Mouse (Mus musculus): ENCODE results near the gene Metrn. TPM values are rescaled to one million over a fixed set of nuclear protein-coding genes. Genes with fewer than 3 reads are reported as not detected.

The Metrn gene
- polyA plus RNA-seq (2015; fragmentation: Nextera tagmentation; extraction: Ambion mirVana): 63.7 and 96.9 TPM in 2 replicates

DNA sequence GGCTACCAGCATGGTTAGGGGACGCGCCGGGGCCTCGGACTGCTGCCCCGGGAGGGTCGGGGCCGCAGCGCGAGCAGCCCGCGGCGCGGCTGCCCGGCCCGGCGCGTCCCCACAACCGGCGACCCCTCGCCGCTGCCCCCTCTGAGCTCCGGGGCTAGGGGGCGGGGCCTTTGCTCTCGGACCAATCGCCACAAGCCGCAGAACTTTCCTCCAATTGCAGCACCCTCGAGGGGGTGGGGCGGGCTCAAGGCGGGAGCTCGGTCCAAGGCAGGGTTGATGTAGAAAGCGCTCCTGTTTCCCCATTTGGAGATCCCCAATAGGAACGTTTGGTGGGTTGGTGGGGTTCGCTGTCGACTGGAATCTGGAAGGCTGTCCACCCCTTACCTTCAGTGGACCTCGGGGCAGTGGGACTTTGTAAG is at the start of gene Metrn:
Metrn (minus strand) TSS at position 186 of the 419 bp plus-strand sequence.

DNA sequence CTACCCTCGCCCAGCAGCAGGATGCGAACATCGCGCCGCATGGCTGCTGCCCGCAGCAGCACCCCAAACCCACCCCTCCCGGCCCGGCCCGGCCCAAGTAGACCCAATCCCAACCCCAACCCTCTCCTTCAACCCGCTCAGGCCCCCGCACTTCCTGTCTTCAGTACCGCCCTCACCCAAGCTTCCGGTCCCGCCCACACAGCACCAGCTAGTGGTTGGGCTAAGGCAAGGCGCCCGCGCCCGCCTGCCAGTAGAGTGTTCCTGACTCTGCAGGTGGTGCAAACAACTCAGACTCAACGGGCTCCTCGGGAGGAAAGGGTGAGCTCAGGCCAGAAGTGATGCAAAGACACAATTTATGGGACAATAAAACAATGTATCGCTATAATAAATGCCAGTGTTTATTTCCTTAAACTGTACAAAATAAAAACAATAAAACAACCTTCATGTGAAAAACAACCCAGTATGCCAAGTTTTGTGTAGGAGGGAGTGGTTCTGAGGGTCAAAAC is 47.5 kb upstream of the Metrn start, which contains the start of gene Rhot2:
Rhot2 (minus strand) TSS at position 456 of the 506 bp plus-strand sequence.

DNA sequence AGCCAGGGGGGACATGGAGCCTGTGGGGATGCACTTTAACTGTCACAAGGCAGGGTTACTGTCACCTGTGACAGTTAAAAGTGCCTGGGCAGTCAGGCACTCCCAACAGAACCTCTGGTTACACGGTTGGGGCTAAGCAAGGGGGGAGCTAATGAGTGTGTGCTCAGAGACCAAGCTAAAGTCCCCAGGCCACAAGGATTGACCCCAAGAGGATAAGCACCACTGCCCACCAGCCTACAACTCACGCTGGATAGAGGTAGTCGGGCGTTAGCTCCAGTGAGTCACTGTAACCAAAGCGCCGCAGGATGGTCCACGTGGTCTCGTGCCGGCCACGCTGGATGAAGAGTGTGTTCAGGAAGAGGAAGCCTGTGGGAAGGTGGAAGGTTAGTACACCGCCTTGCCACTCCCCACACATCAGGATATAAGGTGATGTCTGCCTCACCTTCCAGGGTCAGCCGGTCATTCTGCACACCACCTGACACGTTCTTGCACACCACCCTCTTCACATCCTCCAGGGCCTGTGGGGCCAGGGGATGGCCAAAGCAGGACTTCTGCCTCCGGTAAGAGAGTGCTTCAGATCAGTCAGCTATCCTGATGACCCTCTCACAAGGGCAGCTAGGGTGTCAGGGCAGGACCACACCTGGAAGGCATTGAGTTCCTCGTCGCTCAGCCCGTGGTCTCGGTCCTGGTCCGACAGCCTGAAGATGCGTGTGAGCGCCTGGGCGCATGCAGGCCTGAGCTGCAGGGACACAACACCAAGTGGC is 44.4 kb upstream of the Metrn start, which contains the start of gene Gm20683:
Gm20683 (minus strand) TSS at position 647 of the 764 bp plus-strand sequence.

DNA sequence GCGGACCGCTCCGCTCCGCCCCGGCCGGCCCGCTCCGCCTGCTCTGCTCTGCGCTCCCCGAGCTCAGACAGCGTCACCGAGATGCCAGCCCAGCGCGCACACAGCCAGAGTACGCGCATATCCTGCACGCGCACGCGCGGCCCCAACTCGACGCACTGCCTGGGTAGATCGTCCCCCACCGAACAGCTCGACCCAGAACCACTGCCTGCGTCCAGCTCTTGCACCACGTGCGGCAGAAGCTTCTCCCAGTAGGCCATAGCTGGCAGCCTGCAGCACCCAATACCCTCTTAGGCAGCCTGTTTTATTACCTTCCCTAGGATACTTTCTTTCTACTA is 40.1 kb upstream of the Metrn start, which contains the start of gene Rhbdl1:
Rhbdl1 (minus strand) TSS at position 220 of the 335 bp plus-strand sequence.

DNA sequence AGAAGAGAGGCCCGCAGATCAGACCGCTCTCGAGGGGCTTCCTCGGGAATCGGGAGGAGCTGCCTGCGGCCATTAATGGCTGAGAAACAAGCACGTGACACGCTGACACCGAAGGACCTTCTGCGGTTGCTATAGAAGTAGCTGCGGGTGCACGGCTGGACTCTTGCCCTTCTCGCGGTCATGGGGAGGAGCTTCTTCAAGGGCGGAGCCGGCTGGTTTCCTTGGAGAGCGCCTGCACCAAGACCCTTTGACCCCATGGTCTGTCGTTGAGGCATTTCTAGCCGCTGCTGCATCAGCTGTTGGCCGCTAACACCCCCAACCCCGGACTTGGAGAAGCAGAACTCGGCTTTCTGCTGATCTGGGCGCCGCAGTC is 36.3 kb upstream of the Metrn start, which contains the start of gene Stub1:
Stub1 (minus strand) TSS at position 114 of the 373 bp plus-strand sequence.

DNA sequence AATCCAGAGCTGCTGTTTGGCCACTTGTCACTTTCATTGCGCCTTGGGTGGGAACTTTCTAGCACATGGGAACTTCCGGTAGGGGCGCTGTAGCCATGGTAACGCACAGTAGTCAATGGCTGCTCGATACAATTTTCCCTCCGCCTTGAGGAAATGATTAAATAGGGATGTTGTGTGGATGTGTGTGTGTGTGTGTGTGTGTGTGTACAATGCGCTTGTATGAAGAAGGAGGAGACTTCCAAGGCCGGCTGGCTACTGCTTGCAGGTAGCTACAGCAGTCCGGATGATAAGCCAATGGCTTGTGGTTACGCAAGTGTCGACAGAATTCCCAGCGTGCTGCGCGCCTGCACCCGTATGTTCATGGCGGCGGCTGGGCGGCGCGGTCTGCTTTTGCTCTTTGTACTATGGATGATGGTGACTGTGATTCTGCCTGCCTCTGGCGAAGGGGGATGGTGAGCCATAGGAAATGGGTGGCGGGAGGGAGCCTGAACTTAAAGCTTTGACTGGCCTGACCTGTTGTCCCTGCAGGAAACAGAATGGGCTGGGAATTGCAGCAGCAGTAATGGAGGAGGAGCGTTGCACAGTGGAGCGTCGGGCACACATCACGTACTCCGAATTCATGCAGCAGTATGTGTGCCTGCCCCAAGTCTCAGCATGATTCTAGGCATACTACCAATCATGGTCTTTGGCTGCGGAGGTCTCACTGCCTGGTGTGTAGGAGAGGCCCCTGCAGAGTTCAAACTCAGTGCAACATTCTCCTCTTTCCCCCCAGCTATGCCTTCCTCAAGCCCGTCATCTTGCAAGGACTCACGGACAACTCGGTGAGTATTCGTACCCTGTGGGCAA is 32.0 kb upstream of the Metrn start, which contains the start of gene Jmjd8:
Jmjd8 (plus strand) TSS at position 156 of the 846 bp plus-strand sequence.

DNA sequence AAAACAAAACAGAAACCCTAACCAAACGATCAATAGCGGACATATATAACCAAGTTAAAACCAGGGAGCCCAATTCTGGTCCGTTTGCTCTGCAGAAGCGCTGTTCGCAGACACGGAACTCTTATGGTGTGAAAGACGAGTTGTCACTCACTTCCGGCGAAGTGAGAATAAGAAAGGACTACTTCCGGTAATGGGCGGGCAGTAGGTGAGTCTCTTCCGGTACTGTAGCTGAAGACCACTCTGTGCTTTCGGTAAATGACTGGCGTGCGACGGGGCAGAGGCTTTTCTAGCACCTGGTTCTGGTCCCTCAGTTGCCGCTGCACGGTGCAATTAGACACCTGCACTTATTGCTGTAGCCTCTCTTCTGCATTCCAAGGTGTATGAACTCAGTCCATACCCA is 26.5 kb upstream of the Metrn start, which contains the start of gene Wdr24:
Wdr24 (plus strand) TSS at position 176 of the 400 bp plus-strand sequence.

DNA sequence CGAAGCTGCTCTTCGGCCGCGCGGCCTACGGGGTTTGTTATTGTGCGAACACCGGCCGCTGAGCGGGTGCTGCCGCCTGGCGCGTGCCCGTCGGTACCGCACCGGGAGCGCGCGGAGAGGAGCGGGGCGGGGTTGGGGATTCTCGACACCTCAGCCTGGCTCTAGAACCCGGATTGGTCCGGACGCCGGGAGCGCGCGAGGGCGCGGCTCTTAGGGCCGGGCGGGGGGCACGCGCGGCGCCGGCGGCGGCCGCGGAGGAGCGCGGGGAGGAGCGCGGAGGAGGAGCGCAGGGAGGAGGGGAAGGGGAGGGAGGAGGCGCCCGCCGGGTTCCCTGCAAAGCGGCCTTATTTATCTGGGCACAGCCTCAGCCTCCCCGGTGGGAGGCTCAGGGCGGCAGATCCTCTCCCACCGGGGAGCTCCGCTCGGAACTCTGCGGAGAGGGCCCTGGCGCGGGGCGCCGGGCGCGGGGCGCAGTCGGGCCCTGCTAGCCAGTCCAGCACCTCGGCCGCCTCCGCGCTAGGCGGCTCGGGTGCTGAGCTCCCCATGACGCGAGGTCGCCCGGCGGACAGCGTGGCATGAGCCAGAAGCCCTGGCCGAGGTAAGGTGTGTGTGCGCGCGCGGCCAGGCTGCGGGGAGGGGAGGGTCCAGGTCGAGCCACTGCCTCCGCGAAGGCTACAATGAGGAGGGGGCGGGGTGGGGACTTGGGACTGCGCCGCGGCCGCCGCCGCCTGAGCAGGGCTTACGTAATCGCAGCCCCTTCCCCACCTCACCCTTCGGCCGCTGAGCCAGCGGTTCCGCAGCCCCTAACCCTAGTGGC is 12.1 kb upstream of the Metrn start, which contains the start of gene Fbxl16:
Fbxl16 (plus strand) TSS at position 297 of the 817 bp plus-strand sequence.

DNA sequence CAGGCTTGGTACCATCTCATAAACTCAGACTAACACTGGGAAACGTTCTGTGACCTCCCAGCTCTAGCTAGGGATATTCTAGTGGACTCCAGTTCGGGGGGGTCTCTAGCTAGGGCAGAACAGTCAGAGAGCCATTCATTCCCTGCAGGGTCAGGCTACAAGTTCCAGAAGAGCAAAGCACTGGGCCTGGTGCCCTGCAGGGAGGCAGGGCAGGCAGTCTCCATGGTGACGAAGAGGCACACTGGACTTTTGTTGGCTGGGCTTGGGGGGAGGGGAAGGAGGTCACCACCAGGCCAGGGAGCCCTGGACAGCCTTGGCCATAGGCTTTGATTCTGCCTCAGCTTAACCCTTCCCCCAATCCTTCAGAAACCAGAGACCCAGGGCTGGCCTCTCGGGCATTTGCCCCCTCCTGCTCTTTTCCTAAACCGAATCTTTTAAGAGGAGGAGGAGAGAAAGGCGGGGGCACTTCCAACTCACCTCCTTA is 1.3 kb downstream of the Metrn start, which contains the start of gene AC134908.4:
AC134908.4 (minus strand) TSS at position 51 of the 484 bp plus-strand sequence.

DNA sequence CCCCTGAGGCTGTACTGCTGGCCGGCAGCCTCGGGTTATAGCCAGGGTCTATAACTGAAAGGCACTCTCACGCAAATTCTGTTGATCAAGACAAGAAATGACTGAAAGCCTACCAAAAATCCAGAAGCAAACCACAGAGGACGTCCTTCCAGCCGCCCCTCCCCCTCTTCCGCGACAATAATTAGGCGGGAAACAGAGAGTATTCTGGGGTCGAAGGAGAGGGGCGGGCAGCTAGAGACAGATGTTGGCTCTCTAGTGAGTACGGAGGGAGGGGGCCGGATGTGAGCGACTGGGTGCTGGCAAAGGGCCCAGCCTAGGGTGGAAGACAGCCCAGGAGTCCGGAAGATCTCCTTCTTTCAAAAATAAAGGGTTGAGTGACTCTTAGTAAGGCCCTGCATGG is 4.3 kb downstream of the Metrn start, which contains the start of gene Fam173a:
Fam173a (minus strand) TSS at position 287 of the 400 bp plus-strand sequence.

DNA sequence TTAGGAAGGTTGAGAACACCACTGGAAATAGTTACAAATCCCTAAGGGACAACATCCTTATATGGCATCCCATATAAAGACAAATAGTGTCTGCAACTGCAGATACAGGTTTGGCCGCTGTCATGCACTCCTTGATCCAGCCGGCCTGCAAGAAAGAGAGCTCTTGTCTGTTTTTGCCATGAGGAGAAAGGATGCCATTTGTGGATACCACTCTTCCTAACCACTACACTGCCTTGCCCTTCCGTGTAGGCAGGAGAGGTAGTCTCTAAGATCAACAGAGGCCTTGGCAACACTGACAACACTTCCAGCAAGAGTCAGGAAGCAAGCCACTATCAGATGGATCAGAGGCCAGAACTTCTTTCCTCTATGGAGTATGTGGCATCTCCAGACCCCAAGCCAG is 10.7 kb downstream of the Metrn start, which contains the start of gene Ccdc78:
Ccdc78 (plus strand) TSS at position 301 of the 400 bp plus-strand sequence.

DNA sequence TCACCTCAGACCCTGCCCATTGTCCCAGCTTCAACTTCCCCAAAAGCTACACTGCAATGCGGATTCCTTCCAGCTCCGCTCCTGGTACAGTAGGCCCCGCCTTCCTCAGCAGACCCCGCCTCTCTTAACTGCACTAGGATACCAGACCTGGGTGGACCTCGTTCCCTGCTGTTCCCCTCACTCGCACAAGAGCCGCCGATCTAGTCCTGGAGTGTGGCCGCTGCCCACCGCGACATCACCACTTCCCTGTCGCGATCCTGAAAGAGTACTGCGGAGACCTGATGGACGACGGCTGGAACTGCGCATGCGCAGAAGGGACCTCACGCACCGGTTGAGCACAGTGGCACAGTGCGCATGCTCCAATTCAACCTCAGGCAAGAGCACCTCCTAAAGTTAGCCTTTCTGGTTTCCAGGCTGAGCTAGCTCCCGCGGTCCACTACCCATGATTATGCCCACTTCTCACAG is 11.6 kb downstream of the Metrn start, which contains the start of gene Haghl:
Haghl (minus strand) TSS at position 393 of the 465 bp plus-strand sequence.

DNA sequence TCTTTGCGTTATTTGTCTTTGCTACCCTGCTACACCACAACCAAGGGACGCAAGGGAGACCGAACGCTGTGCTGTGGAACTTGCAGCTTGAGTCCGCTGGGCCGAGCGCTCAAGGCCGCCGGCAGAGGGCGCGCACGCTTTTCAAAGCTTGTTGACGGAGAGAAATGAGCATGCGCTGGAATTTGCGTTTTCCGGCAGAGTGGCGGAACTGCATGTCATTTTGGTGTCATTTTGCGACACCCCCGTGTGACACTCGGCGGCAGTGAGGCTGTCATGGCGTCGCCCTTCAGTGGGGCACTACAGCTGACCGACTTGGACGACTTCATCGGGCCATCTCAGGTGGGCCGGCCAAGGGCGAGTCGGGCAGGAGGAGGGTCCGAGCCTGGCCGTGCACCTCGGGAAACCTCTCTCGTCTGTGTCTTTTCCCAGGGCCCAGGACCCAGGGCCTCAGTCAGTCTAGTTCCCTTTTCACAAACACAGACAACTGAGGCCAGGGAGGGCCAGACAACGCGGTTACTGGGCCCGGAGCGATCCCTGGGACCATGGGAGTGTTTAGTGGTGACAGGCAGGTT is 23.3 kb downstream of the Metrn start, which contains the start of gene Narfl:
Narfl (plus strand) TSS at position 228 of the 572 bp plus-strand sequence.

DNA sequence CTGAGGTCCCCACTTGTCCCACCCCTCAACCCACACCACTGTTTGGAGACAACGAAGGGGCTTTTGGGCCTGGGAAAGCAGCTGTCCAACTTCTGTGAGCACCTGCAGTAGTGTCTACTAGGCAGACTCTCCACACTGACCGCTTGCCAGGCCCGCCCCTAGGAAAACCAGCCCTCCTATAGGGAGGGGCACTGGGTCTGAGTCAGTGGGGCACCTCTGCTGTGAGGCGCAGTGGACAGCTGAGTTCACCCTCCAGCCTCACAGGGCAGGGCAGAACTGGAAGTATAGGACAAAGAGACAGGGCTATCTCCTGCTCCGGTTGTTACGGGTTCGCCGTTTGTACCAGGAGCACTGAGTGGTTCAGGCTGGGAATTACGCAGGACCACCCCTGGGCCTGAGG is 42.7 kb downstream of the Metrn start, which contains the start of gene Msln:
Msln (minus strand) TSS at position 138 of the 400 bp plus-strand sequence.

Small RNA genes lying within 50 kb of the gene (microRNA-seq; reads per million reads assigned to microRNA genes)
- gene Gm25083 (ENCODE audit: borderline replicate concordance, insufficient number of aligned reads) (not detected), gene Mir3082 (ENCODE audit: borderline replicate concordance, insufficient number of aligned reads) (not detected), gene Mir6966 (ENCODE audit: borderline replicate concordance, insufficient number of aligned reads) (not detected)

Other genes with a start within 250 kb of the Metrn start
- 2.1 and 2.4 TPM in 2 replicates for gene Sox8, start 226.4 kb downstream of the Metrn start, polyA plus RNA-seq (2015; fragmentation: Nextera tagmentation; extraction: Ambion mirVana)
- gene Lmf1, start 218.1 kb downstream of the Metrn start, polyA plus RNA-seq (2015; fragmentation: Nextera tagmentation; extraction: Ambion mirVana): 16.2 and 32.9 TPM in 2 replicates
- gene Gng13, start 80.0 kb downstream of the Metrn start, polyA plus RNA-seq (2015; fragmentation: Nextera tagmentation; extraction: Ambion mirVana): 5.1 and 5.4 TPM in 2 replicates
- 4.2 and 6.3 TPM in 2 replicates for gene Chtf18, start 69.7 kb downstream of the Metrn start, polyA plus RNA-seq (2015; fragmentation: Nextera tagmentation; extraction: Ambion mirVana)
- 12.5 and 19.9 TPM in 2 replicates for gene Rpusd1, start 69.5 kb downstream of the Metrn start, polyA plus RNA-seq (2015; fragmentation: Nextera tagmentation; extraction: Ambion mirVana)
- 0.17 TPM in 1 of 2 replicates, not detected in the other for gene Mslnl, start 61.1 kb downstream of the Metrn start, polyA plus RNA-seq (2015; fragmentation: Nextera tagmentation; extraction: Ambion mirVana)
- gene Msln, start 42.8 kb downstream of the Metrn start, polyA plus RNA-seq (2015; fragmentation: Nextera tagmentation; extraction: Ambion mirVana): 58.7 and 63.7 TPM in 2 replicates
- 21.6 and 30.4 TPM in 2 replicates for gene Narfl, start 23.4 kb downstream of the Metrn start, polyA plus RNA-seq (2015; fragmentation: Nextera tagmentation; extraction: Ambion mirVana)
- 56.7 and 71.7 TPM in 2 replicates for gene Haghl, start 11.5 kb downstream of the Metrn start, polyA plus RNA-seq (2015; fragmentation: Nextera tagmentation; extraction: Ambion mirVana)
- gene Ccdc78, start 10.6 kb downstream of the Metrn start, polyA plus RNA-seq (2015; fragmentation: Nextera tagmentation; extraction: Ambion mirVana): 0.35 and 0.36 TPM in 2 replicates
- gene Fam173a, start 4.2 kb downstream of the Metrn start, polyA plus RNA-seq (2015; fragmentation: Nextera tagmentation; extraction: Ambion mirVana): 146 and 178 TPM in 2 replicates
- 0.39 TPM in 1 of 2 replicates, not detected in the other for gene AC134908.4, start 1.5 kb downstream of the Metrn start, polyA plus RNA-seq (2015; fragmentation: Nextera tagmentation; extraction: Ambion mirVana)
- gene Fbxl16, start 11.9 kb upstream of the Metrn start, polyA plus RNA-seq (2015; fragmentation: Nextera tagmentation; extraction: Ambion mirVana): 12.1 and 14.1 TPM in 2 replicates
- gene Wdr24, start 26.5 kb upstream of the Metrn start, polyA plus RNA-seq (2015; fragmentation: Nextera tagmentation; extraction: Ambion mirVana): 10.9 and 18.4 TPM in 2 replicates
- gene Jmjd8, start 31.7 kb upstream of the Metrn start, polyA plus RNA-seq (2015; fragmentation: Nextera tagmentation; extraction: Ambion mirVana): 28.9 and 42.7 TPM in 2 replicates
- gene Stub1, start 36.3 kb upstream of the Metrn start, polyA plus RNA-seq (2015; fragmentation: Nextera tagmentation; extraction: Ambion mirVana): 212 and 318 TPM in 2 replicates
- gene Rhbdl1, start 40.2 kb upstream of the Metrn start, polyA plus RNA-seq (2015; fragmentation: Nextera tagmentation; extraction: Ambion mirVana): 11.7 and 16.4 TPM in 2 replicates
- gene Gm20683, start 44.6 kb upstream of the Metrn start, polyA plus RNA-seq (2015; fragmentation: Nextera tagmentation; extraction: Ambion mirVana): 2.3 and 4.6 TPM in 2 replicates
- gene Rhot2, start 47.7 kb upstream of the Metrn start, polyA plus RNA-seq (2015; fragmentation: Nextera tagmentation; extraction: Ambion mirVana): 10.4 and 18.4 TPM in 2 replicates
- 7.4 and 12.5 TPM in 2 replicates for gene Wdr90, start 64.4 kb upstream of the Metrn start, polyA plus RNA-seq (2015; fragmentation: Nextera tagmentation; extraction: Ambion mirVana)
- 272 and 300 TPM in 2 replicates for gene Mcrip2, start 71.6 kb upstream of the Metrn start, polyA plus RNA-seq (2015; fragmentation: Nextera tagmentation; extraction: Ambion mirVana)
- 88.6 and 139 TPM in 2 replicates for gene Mettl26, start 77.9 kb upstream of the Metrn start, polyA plus RNA-seq (2015; fragmentation: Nextera tagmentation; extraction: Ambion mirVana)
- gene Wfikkn1, start 83.7 kb upstream of the Metrn start, polyA plus RNA-seq (2015; fragmentation: Nextera tagmentation; extraction: Ambion mirVana): 0.36 and 0.51 TPM in 2 replicates
- gene Rab40c, start 122.6 kb upstream of the Metrn start, polyA plus RNA-seq (2015; fragmentation: Nextera tagmentation; extraction: Ambion mirVana): 20.0 and 27.4 TPM in 2 replicates
- gene Pigq, start 147.8 kb upstream of the Metrn start, polyA plus RNA-seq (2015; fragmentation: Nextera tagmentation; extraction: Ambion mirVana): 35.6 and 46.1 TPM in 2 replicates
- 0.18 TPM in 1 of 2 replicates, not detected in the other for gene Nhlrc4, start 147.8 kb upstream of the Metrn start, polyA plus RNA-seq (2015; fragmentation: Nextera tagmentation; extraction: Ambion mirVana)
- gene A930017K11Rik, start 155.4 kb upstream of the Metrn start, polyA plus RNA-seq (2015; fragmentation: Nextera tagmentation; extraction: Ambion mirVana): 0.21 TPM in 1 of 2 replicates, not detected in the other
- gene Capn15, start 188.7 kb upstream of the Metrn start, polyA plus RNA-seq (2015; fragmentation: Nextera tagmentation; extraction: Ambion mirVana): 9.1 and 11.3 TPM in 2 replicates

All from adrenal gland, postnatal 0 days (tissue).